Mouse (Mus musculus) retina, adult 2 months (tissue): ENCODE results near the gene Hnrnpr.

Experiments used
- DNase-seq: peaks from one replicate; pipeline ENCODE4 v3.0.0-alpha.2; 2012; ENCODE audit warnings: low read depth, low spot score

The Hnrnpr gene

GRCm38 (mm10) chr4:136308355-136308754, 2.4 kb upstream of the Hnrnpr start:
- DNase-seq: no peak

GRCm38 (mm10) chr4:136309780-136310179, 962 bp upstream of the Hnrnpr start:
- DNase-seq: no peak

GRCm38 (mm10) chr4:136311042-136311999, 579 bp downstream of the Hnrnpr start:
- no peak for DNase-seq

- DNase-seq: no peak
These were observed 1.9 kb downstream of the Hnrnpr start for GRCm38 (mm10) chr4:136312616-136313015.

GRCm38 (mm10) chr4:136317667-136318066, 6.9 kb downstream of the Hnrnpr start:
- no peak for DNase-seq

- DNase-seq: no peak
These were observed 9.3 kb downstream of the Hnrnpr start for GRCm38 (mm10) chr4:136320016-136320415.

GRCm38 (mm10) chr4:136324226-136324625, 13.5 kb downstream of the Hnrnpr start:
- DNase-seq: no peak

GRCm38 (mm10) chr4:136327238-136327637, 16.5 kb downstream of the Hnrnpr start:
- no peak for DNase-seq

GRCm38 (mm10) chr4:136328115-136328514, 17.4 kb downstream of the Hnrnpr start:
- DNase-seq: no peak

- DNase-seq: no peak
These were observed 21.0 kb downstream of the Hnrnpr start for GRCm38 (mm10) chr4:136331709-136332108.

- no peak for DNase-seq
These were observed 22.4 kb downstream of the Hnrnpr start for GRCm38 (mm10) chr4:136333191-136333590.

- DNase-seq: no peak
These were observed 24.3 kb downstream of the Hnrnpr start for GRCm38 (mm10) chr4:136335065-136335464.

GRCm38 (mm10) chr4:136337129-136337528, 26.4 kb downstream of the Hnrnpr start:
- no peak for DNase-seq

GRCm38 (mm10) chr4:136349616-136350015, 38.9 kb downstream of the Hnrnpr start:
- DNase-seq: no peak

- DNase-seq: no peak
These were observed 46.3 kb downstream of the Hnrnpr start for GRCm38 (mm10) chr4:136357026-136357425.

GRCm38 (mm10) chr4:136357429-136357828, 46.7 kb downstream of the Hnrnpr start:
- DNase-seq: no peak

GRCm38 (mm10) chr4:136367856-136368255, 57.1 kb downstream of the Hnrnpr start:
- DNase-seq: no peak

GRCm38 (mm10) chr4:136369727-136370126, 59.0 kb downstream of the Hnrnpr start:
- DNase-seq: peak; percentile 50

- DNase-seq: no peak
These were observed 62.9 kb downstream of the Hnrnpr start for GRCm38 (mm10) chr4:136373494-136374181.

GRCm38 (mm10) chr4:136377001-136377400, 66.3 kb downstream of the Hnrnpr start:
- DNase-seq: no peak

GRCm38 (mm10) chr4:136383052-136383451, 72.3 kb downstream of the Hnrnpr start:
- no peak for DNase-seq

- DNase-seq: no peak
These were observed 73.1 kb downstream of the Hnrnpr start for GRCm38 (mm10) chr4:136383839-136384238.

GRCm38 (mm10) chr4:136387261-136387660, 76.5 kb downstream of the Hnrnpr start:
- no peak for DNase-seq
